Mouse (Mus musculus): ENCODE data around the gene Fam47c.

Gene Fam47c

GRCm38 (mm10) chrX:78737463-78737862, at the start of gene Fam47c:
Gene Fam47c, plus strand, starts transcription at chrX:78737763.
- no peak for DNase-seq

- no peak for DNase-seq
Measured at GRCm38 (mm10) chrX:78769408-78769807, 31.8 kb downstream of the Fam47c start.

GRCm38 (mm10) chrX:78777078-78777477, 39.5 kb downstream of the Fam47c start:
- no peak for DNase-seq

All from kidney, adult 8-10 months (tissue).